Mouse (Mus musculus): ENCODE results near the gene Ahcyl2.

- no peak for TF ChIP-seq POLR2A (IDR thresholded peaks at IDR 0.05; ENCODE audit: insufficient read depth, low read length)
- TF ChIP-seq CTCF (IDR thresholded peaks at IDR 0.05; ENCODE audit: low read depth, low read length) = no peak
Measured at GRCm38 (mm10) chr6:29868341-29868895, 100.6 kb downstream of the Ahcyl2 start.

Data from ES-Bruce4 (cell line).